Mouse (Mus musculus) neural tube, embryonic 15.5 days (tissue): ENCODE results near the gene Tpcn1. TPM values are rescaled to one million over a fixed set of nuclear protein-coding genes. Genes with fewer than 3 reads are reported as not detected.
A peak's percentile ranks its signal among the peaks of the same experiment; 100 is the strongest.
"Not testable (repeated sequence)": the region's sequence is repeated elsewhere in the genome, so short reads cannot be mapped to it uniquely, and the experiment has no call there.

Experiments used
- ATAC-seq: fragments of 200-750 bp; cut with Nextera tagmentation; 2 replicates; pipeline ENCODE4 v1.8.0; 2017; ENCODE audit warnings: mild to moderate bottlenecking, moderate TSS enrichment, moderate library complexity; ENCODE audit not compliant: low FRiP score
- H3K27ac ChIP-seq: fragments of 300-500 bp; sonication (generic); replicated peaks from 2 replicates; pipeline ENCODE4 v1.5.1; 2015; ENCODE audit warnings: mild to moderate bottlenecking, inconsistent platforms
- H3K27me3 ChIP-seq: fragments of 300-500 bp; sonication (generic); replicated peaks from 2 replicates; pipeline ENCODE4 v1.6.1; 2015; ENCODE audit warnings: inconsistent platforms
- H3K36me3 ChIP-seq: fragments of 300-500 bp; sonication (generic); 2 replicates; pipeline ENCODE4 v1.6.1; 2015; ENCODE audit warnings: inconsistent platforms
- H3K4me1 ChIP-seq: fragments of 300-500 bp; sonication (generic); 2 replicates; pipeline ENCODE4 v1.6.1; 2015; ENCODE audit warnings: inconsistent platforms
- H3K4me2 ChIP-seq: fragments of 300-500 bp; sonication (generic); 2 replicates; pipeline ENCODE4 v1.6.1; 2015; ENCODE audit warnings: inconsistent platforms, mild to moderate bottlenecking, moderate library complexity
- H3K4me3 ChIP-seq: fragments of 300-500 bp; sonication (generic); replicated peaks from 2 replicates; pipeline ENCODE4 v1.5.1; 2015; ENCODE audit warnings: mild to moderate bottlenecking, inconsistent platforms
- H3K9ac ChIP-seq: fragments of 300-500 bp; sonication (generic); replicated peaks from 2 replicates; pipeline ENCODE4 v1.6.1; 2015; ENCODE audit warnings: mild to moderate bottlenecking, inconsistent platforms
- H3K9me3 ChIP-seq: fragments of 300-500 bp; sonication (generic); replicated peaks from 2 replicates; pipeline ENCODE4 v1.6.1; 2016; ENCODE audit warnings: inconsistent platforms
- WGBS: fragments of 180-500 bp; shearing (Covaris S2); methylation state at CpG from one replicate; pipeline ENCODE4 v1.1.7; 2015; ENCODE audit warnings: mixed read lengths; 5-methylcytosine and 5-hydroxymethylcytosine counted together
- polyA plus RNA-seq: library from polyadenylated mRNA; unstranded; fragments of >200 nt; fragmentation: Nextera tagmentation; extraction: Ambion mirVana; gene quantifications from 2 replicates; pipeline ENCODE4 v1.2.1, GENCODE M21; 2015

Gene Tpcn1
- polyA plus RNA-seq, 1 experiment from 2014 or later: 20.9 TPM

- no peaks in the 10 kb centered on the region for H3K27me3 ChIP-seq
- H3K27ac ChIP-seq: peak overlapping the region; percentile 10; the same call in 1 of the 2 replicates
- no peak for ATAC-seq
- peaks cover 7% of the 10 kb centered on the region; the same call in 1 of the 2 replicates for H3K36me3 ChIP-seq
- WGBS: 6% methylated on average over 12 of the region's 12 CpGs
- H3K9ac ChIP-seq: peak overlapping the region; percentile 78
- H3K4me1 ChIP-seq: peaks cover 32% of the 10 kb centered on the region
- peak overlapping the region; percentile 68 for H3K4me3 ChIP-seq
- no peaks in the 10 kb centered on the region for H3K9me3 ChIP-seq
- peak overlapping the region; percentile 83 for H3K4me2 ChIP-seq
Measured at GRCm38 (mm10) chr5:120502675-120503143, 85.8 kb downstream of the Tpcn1 start.

GRCm38 (mm10) chr5:120502147-120502621 is 86.3 kb downstream of the Tpcn1 start:
- H3K9ac ChIP-seq: peak overlapping the region; percentile 78
- H3K4me1 ChIP-seq: peaks cover 29% of the 10 kb centered on the region
- H3K4me3 ChIP-seq: peak overlapping the region; percentile 68
- ATAC-seq: no peak
- H3K36me3 ChIP-seq: peaks cover 7% of the 10 kb centered on the region; the same call in 1 of the 2 replicates
- no peaks in the 10 kb centered on the region for H3K27me3 ChIP-seq
- WGBS: 72% methylated on average over 9 of the region's 9 CpGs
- no peak overlapping the region for H3K27ac ChIP-seq
- no peaks in the 10 kb centered on the region for H3K9me3 ChIP-seq
- H3K4me2 ChIP-seq: peak overlapping the region; percentile 83

GRCm38 (mm10) chr5:120500609-120501008 is 87.9 kb downstream of the Tpcn1 start:
- not testable (repeated sequence) for ATAC-seq, H3K4me3 ChIP-seq, H3K4me2 ChIP-seq, H3K27me3 ChIP-seq, H3K9me3 ChIP-seq, H3K9ac ChIP-seq, H3K27ac ChIP-seq, H3K36me3 ChIP-seq
- H3K4me1 ChIP-seq: peaks cover 24% of the 10 kb centered on the region
- 89% methylated on average over 9 of the region's 9 CpGs for whole genome bisulfite sequencing

- no peak for ATAC-seq
- H3K4me1 ChIP-seq: peaks cover 18% of the 10 kb centered on the region
- 79% methylated on average over 4 of the region's 4 CpGs for WGBS
Measured at GRCm38 (mm10) chr5:120499202-120499601, 89.3 kb downstream of the Tpcn1 start.

GRCm38 (mm10) chr5:120497071-120497470 is 91.4 kb downstream of the Tpcn1 start:
- Histone ChIP-seq H3K4me2 (no peak overlapping the region), H3K4me1 (peaks cover 8% of the 10 kb centered on the region), H3K4me3 (no peak overlapping the region), H3K27me3 (no peaks in the 10 kb centered on the region), H3K27ac (no peak overlapping the region), H3K9me3 (no peaks in the 10 kb centered on the region), H3K9ac (no peak overlapping the region), H3K36me3 (peaks cover 22% of the 10 kb centered on the region)
- no peak for ATAC-seq
- 94% methylated on average over 3 of the region's 3 CpGs for WGBS

More at GRCm38 (mm10) chr5:120499202-120499601, 89.3 kb downstream of the Tpcn1 start:
- Histone ChIP-seq H3K27me3 (no peaks in the 10 kb centered on the region), H3K36me3 (peaks cover 7% of the 10 kb centered on the region; the same call in 1 of the 2 replicates), H3K9me3 (no peaks in the 10 kb centered on the region), H3K4me3 (no peak overlapping the region), H3K27ac (no peak overlapping the region), H3K9ac (no peak overlapping the region), H3K4me2 (no peak overlapping the region)

GRCm38 (mm10) chr5:120495703-120496226 is 92.7 kb downstream of the Tpcn1 start:
- Histone ChIP-seq H3K27me3 (no peaks in the 10 kb centered on the region), H3K4me1 (no peaks in the 10 kb centered on the region), H3K9me3 (no peaks in the 10 kb centered on the region), H3K36me3 (peaks cover 26% of the 10 kb centered on the region), H3K4me2 (no peak overlapping the region), H3K4me3 (no peak overlapping the region), H3K9ac (no peak overlapping the region), H3K27ac (no peak overlapping the region)
- 92% methylated on average over 13 of the region's 13 CpGs for WGBS
- no peak for ATAC-seq

- no peak overlapping the region for H3K4me2 ChIP-seq
- H3K4me1 ChIP-seq: 0 out of 2 replicates have a peak, but pooled peaks cover 3% of the 10 kb centered on the region
- ATAC-seq: no peak
- no peak overlapping the region for H3K4me3 ChIP-seq
- no peaks in the 10 kb centered on the region for H3K9me3 ChIP-seq
- peaks cover 28% of the 10 kb centered on the region for H3K36me3 ChIP-seq
- H3K27ac ChIP-seq: no peak overlapping the region
- no peak overlapping the region for H3K9ac ChIP-seq
- H3K27me3 ChIP-seq: no peaks in the 10 kb centered on the region
- 81% methylated on average over 10 of the region's 10 CpGs for WGBS
Measured at GRCm38 (mm10) chr5:120495064-120495702, 93.3 kb downstream of the Tpcn1 start.

- no peak for ATAC-seq
- Histone ChIP-seq H3K4me3 (no peak overlapping the region), H3K9ac (no peak overlapping the region), H3K27ac (peak overlapping the region; percentile 35; the same call in 1 of the 2 replicates), H3K4me2 (no peak overlapping the region), H3K9me3 (no peaks in the 10 kb centered on the region), H3K4me1 (0 out of 2 replicates have a peak, but pooled peaks cover 3% of the 10 kb centered on the region), H3K36me3 (peaks cover 28% of the 10 kb centered on the region), H3K27me3 (no peaks in the 10 kb centered on the region)
- 75% methylated on average over 9 of the region's 9 CpGs for WGBS
Measured at GRCm38 (mm10) chr5:120493873-120494395, 94.5 kb downstream of the Tpcn1 start.

GRCm38 (mm10) chr5:120493440-120493839 is 95.0 kb downstream of the Tpcn1 start:
- WGBS: 92% methylated on average over 6 of the region's 6 CpGs
- Histone ChIP-seq H3K9me3 (no peaks in the 10 kb centered on the region), H3K4me2 (no peak overlapping the region), H3K36me3 (peaks cover 26% of the 10 kb centered on the region), H3K27me3 (no peaks in the 10 kb centered on the region), H3K9ac (no peak overlapping the region; the same call in 1 of the 2 replicates), H3K4me3 (no peak overlapping the region), H3K27ac (peak overlapping the region; percentile 35; the same call in 1 of the 2 replicates), H3K4me1 (0 out of 2 replicates have a peak, but pooled peaks cover 3% of the 10 kb centered on the region)
- ATAC-seq: no peak

GRCm38 (mm10) chr5:120492437-120492836 is 96.0 kb downstream of the Tpcn1 start:
- no peak overlapping the region for H3K27ac ChIP-seq
- peaks cover 26% of the 10 kb centered on the region for H3K36me3 ChIP-seq
- H3K4me1 ChIP-seq: 0 out of 2 replicates have a peak, but pooled peaks cover 3% of the 10 kb centered on the region
- WGBS: 61% methylated on average over 11 of the region's 11 CpGs
- no peak overlapping the region for H3K4me3 ChIP-seq
- H3K9ac ChIP-seq: no peak overlapping the region
- H3K27me3 ChIP-seq: no peaks in the 10 kb centered on the region
- H3K4me2 ChIP-seq: no peak overlapping the region
- no peak for ATAC-seq
- H3K9me3 ChIP-seq: no peaks in the 10 kb centered on the region

GRCm38 (mm10) chr5:120490679-120491192 is 97.7 kb downstream of the Tpcn1 start:
- H3K36me3 ChIP-seq: peaks cover 39% of the 10 kb centered on the region
- 72% methylated on average over 8 of the region's 8 CpGs for WGBS
- ATAC-seq: peak; percentile 43; the same call in 1 of the 2 replicates

More at GRCm38 (mm10) chr5:120490679-120491192, 97.7 kb downstream of the Tpcn1 start:
- no peaks in the 10 kb centered on the region for H3K27me3 ChIP-seq
- peak overlapping the region; percentile 54; the same call in 1 of the 2 replicates for H3K27ac ChIP-seq
- 0 out of 2 replicates have a peak, but pooled peaks cover 3% of the 10 kb centered on the region for H3K4me1 ChIP-seq
- H3K4me3 ChIP-seq: no peak overlapping the region
- H3K4me2 ChIP-seq: no peak overlapping the region
- H3K9me3 ChIP-seq: no peaks in the 10 kb centered on the region
- H3K9ac ChIP-seq: 0 out of 2 replicates have a peak overlapping the region, but pooled peaks have one; percentile 2
